Mouse (Mus musculus): ENCODE results near the gene Fam234b.

DNA sequence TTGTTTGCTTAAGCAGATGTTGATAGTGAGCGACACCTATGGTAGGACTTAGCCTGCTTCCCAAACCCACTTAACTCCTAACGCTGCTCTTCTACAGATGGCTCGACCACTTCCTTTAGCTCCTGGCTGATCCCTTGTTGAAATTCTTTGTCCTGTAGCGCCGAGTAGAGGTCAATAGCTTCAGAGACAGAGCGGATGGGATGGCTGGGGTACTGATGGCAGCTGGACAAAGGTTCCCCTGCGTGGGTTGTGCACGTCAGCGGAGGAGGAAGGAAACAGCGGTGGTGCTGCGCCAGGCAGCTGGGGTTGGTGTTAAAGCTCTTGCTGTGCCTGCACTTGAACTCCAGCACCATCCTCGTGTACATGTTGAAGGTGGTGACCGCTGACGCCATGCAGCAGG, 39.5 kb downstream of the Fam234b start:
- TF ChIP-seq CTCF (IDR thresholded peaks at IDR 0.05; ENCODE audit: borderline replicate concordance, control insufficient read depth, extremely low read depth, insufficient read depth, low read length, poor library complexity) = peak; percentile 8; the same call in 1 of the 2 replicates
- no peak for TF ChIP-seq POLR2A (IDR thresholded peaks at IDR 0.05; ENCODE audit: control insufficient read depth, extremely low read depth, insufficient read depth, low read length, poor library complexity)

Measured in thymus, adult 2 months (tissue).